ENCODE assay signal across 27 mouse cellular contexts in genomic region chr5:133566506-133566905, GRCm38 (mm10).
"Had no signal": no experiment of that assay in that cellular context is flagged by ENCODE, and none has a peak within 500 bp of the region (broad histone marks: within the 10 kb centered on the region; RNA-seq: fewer than 3 reads in every experiment).

No protein-coding gene starts in this region.

- H3K4me2 ChIP-seq: heart, embryonic 11.5 days; heart, embryonic 13.5 days; heart, embryonic 15.5 days; hindbrain, embryonic 13.5 days; hindbrain, embryonic 15.5 days; kidney, embryonic 15.5 days; limb, embryonic 12.5 days; liver, embryonic 11.5 days; liver, embryonic 13.5 days; liver, embryonic 15.5 days had no signal

- H3K36me3 ChIP-seq: heart, embryonic 13.5 days; heart, embryonic 15.5 days; hindbrain, embryonic 13.5 days; hindbrain, embryonic 15.5 days; kidney, embryonic 15.5 days; limb, embryonic 10.5 days; limb, embryonic 12.5 days; liver, embryonic 13.5 days; liver, embryonic 15.5 days had no signal

- H3K9ac ChIP-seq: heart, embryonic 13.5 days; heart, embryonic 15.5 days; hindbrain, embryonic 13.5 days; hindbrain, embryonic 15.5 days; kidney, embryonic 15.5 days; limb, embryonic 12.5 days; liver, embryonic 13.5 days; liver, embryonic 15.5 days had no signal

- H3K27me3 ChIP-seq: heart, embryonic 13.5 days; heart, embryonic 15.5 days; hindbrain, embryonic 13.5 days; hindbrain, embryonic 15.5 days; kidney, embryonic 15.5 days; limb, embryonic 12.5 days; liver, embryonic 13.5 days; liver, embryonic 15.5 days had no signal

- H3K9me3 ChIP-seq: heart, embryonic 13.5 days; heart, embryonic 15.5 days; hindbrain, embryonic 13.5 days; hindbrain, embryonic 15.5 days; kidney, embryonic 15.5 days; limb, embryonic 10.5 days; limb, embryonic 12.5 days had no signal

- DNase-seq: gastrocnemius, postnatal 14 days; gastrocnemius, postnatal 36 days; heart, adult 18-20 months; heart, postnatal 14 days; heart, postnatal 36 days; kidney, adult 11 months; kidney, adult 2 months; kidney, adult 9 months; kidney, postnatal 14 days; kidney, postnatal 36 days; layer of hippocampus, adult 9-11 months; liver; liver, embryonic 13.5 days had no signal

- H3K27ac ChIP-seq: heart, embryonic 13.5 days; heart, embryonic 15.5 days; hindbrain, embryonic 13.5 days; hindbrain, embryonic 15.5 days; hindbrain, postnatal 0 days; kidney, embryonic 15.5 days; kidney, postnatal 0 days; left cerebral cortex, adult 2 months; limb, embryonic 10.5 days; limb, embryonic 12.5 days; liver, embryonic 13.5 days; liver, embryonic 15.5 days had no signal

- H3K4me3 ChIP-seq: heart, embryonic 13.5 days; heart, embryonic 15.5 days; hindbrain, embryonic 13.5 days; hindbrain, embryonic 15.5 days; kidney, embryonic 15.5 days; left cerebral cortex, adult 2 months; limb, embryonic 10.5 days; limb, embryonic 12.5 days; liver, embryonic 13.5 days; liver, embryonic 15.5 days had no signal

- H3K4me1 ChIP-seq: heart, embryonic 13.5 days; heart, embryonic 15.5 days; kidney, embryonic 15.5 days; limb, embryonic 10.5 days; limb, embryonic 12.5 days; liver, embryonic 13.5 days; liver, embryonic 15.5 days had no signal

- ATAC-seq: hindbrain, postnatal 0 days; intestine, embryonic 16.5 days had no signal
